Mouse (Mus musculus): ENCODE data around the gene Rps15. TPM values are rescaled to one million over a fixed set of nuclear protein-coding genes. Genes with fewer than 3 reads are reported as not detected.

Rps15 gene
- polyA plus RNA-seq, 1 experiment: 4,761 TPM

- Histone ChIP-seq H3K4me3 (peak overlapping the region; percentile 50), H3K4me2 (ENCODE audit: low read depth) (peak overlapping the region; percentile 92), H3K36me3 (ENCODE audit: control insufficient read depth, insufficient read depth) (no peaks in the 10 kb centered on the region), H3K27me3 (ENCODE audit: control insufficient read depth, insufficient read depth, insufficient read length) (no peaks in the 10 kb centered on the region), H3ac (ENCODE audit: control insufficient read depth, insufficient read length) (peak overlapping the region; percentile 30), H3K79me2 (ENCODE audit: control insufficient read depth, insufficient read depth) (peaks cover 21% of the 10 kb centered on the region)
- TF ChIP-seq MAX (IDR thresholded peaks at IDR 0.05; ENCODE audit: low read depth) (no peak), POLR2AphosphoS2 (IDR thresholded peaks at IDR 0.05; ENCODE audit: insufficient read length, low read depth) (peak; percentile 63), MYOD1 (IDR thresholded peaks at IDR 0.05; ENCODE audit: control insufficient read depth in 1 of 3, insufficient read length in 2 of 3, low read depth in 2 of 3) (peak in 2 of 3 experiments; percentile 85 to 88), MYOG (IDR thresholded peaks at IDR 0.05; ENCODE audit: control insufficient read depth in 1 of 3, insufficient read depth in 1 of 3, insufficient read length in 2 of 3, low read depth in 2 of 3) (peak; percentile 72 to 88 (median 73)), CEBPB (IDR thresholded peaks at IDR 0.05; ENCODE audit: insufficient read depth, poor library complexity, severe bottlenecking) (no peak), SRF (IDR thresholded peaks at IDR 0.05; ENCODE audit: control insufficient read depth, insufficient read length, low read depth) (no peak), POLR2A (IDR thresholded peaks at IDR 0.05; ENCODE audit: insufficient read length, low read depth) (peak; percentile 33), TCF12 (IDR thresholded peaks at IDR 0.05; ENCODE audit: insufficient read depth, poor library complexity, severe bottlenecking) (peak; percentile 33), E2F4 (IDR thresholded peaks at IDR 0.05; ENCODE audit: insufficient read depth) (no peak), TCF3 (IDR thresholded peaks at IDR 0.05; ENCODE audit: insufficient read length, low read depth) (peak; percentile 11)
These were observed 32.2 kb upstream of the Rps15 start for GRCm38 (mm10) chr10:80259861-80260641.

GRCm38 (mm10) chr10:80260642-80261584, 31.3 kb upstream of the Rps15 start, which contains the start of the genes Gamt and Dazap1:
Gene Gamt (minus strand): TSS chr10:80261012.
Gene Dazap1 (plus strand): TSS chr10:80261486.
- TF ChIP-seq MAX (IDR thresholded peaks at IDR 0.05; ENCODE audit: low read depth) (no peak), POLR2A (IDR thresholded peaks at IDR 0.05; ENCODE audit: insufficient read length, low read depth) (peak; percentile 71), CEBPB (IDR thresholded peaks at IDR 0.05; ENCODE audit: insufficient read depth, poor library complexity, severe bottlenecking) (no peak), REST (IDR thresholded peaks at IDR 0.05; ENCODE audit: insufficient read depth, insufficient read length) (no peak), POLR2AphosphoS2 (IDR thresholded peaks at IDR 0.05; ENCODE audit: insufficient read length, low read depth) (peak; percentile 54), SRF (IDR thresholded peaks at IDR 0.05; ENCODE audit: control insufficient read depth, insufficient read length, low read depth) (no peak), E2F4 (IDR thresholded peaks at IDR 0.05; ENCODE audit: insufficient read depth) (no peak), MYOG (IDR thresholded peaks at IDR 0.05; ENCODE audit: control insufficient read depth in 1 of 3, insufficient read depth in 1 of 3, insufficient read length in 2 of 3, low read depth in 2 of 3) (peak in 1 of 3 experiments; percentile 1), TCF3 (IDR thresholded peaks at IDR 0.05; ENCODE audit: insufficient read length, low read depth) (no peak), USF1 (IDR thresholded peaks at IDR 0.05; ENCODE audit: low read depth) (no peak), TCF12 (IDR thresholded peaks at IDR 0.05; ENCODE audit: insufficient read depth, poor library complexity, severe bottlenecking) (no peak), MYOD1 (IDR thresholded peaks at IDR 0.05; ENCODE audit: control insufficient read depth in 1 of 3, insufficient read length in 2 of 3, low read depth in 2 of 3) (no peak)
- peak within 1 kb of the TSS; percentile 92 for H3K4me2 ChIP-seq (ENCODE audit: low read depth)
- no peaks in the 10 kb centered on the region for H3K36me3 ChIP-seq (ENCODE audit: control insufficient read depth, insufficient read depth)
- peaks cover 30% of the 10 kb centered on the region for H3K79me2 ChIP-seq (ENCODE audit: control insufficient read depth, insufficient read depth)
- H3K27me3 ChIP-seq (ENCODE audit: control insufficient read depth, insufficient read depth, insufficient read length): no peaks in the 10 kb centered on the region
- peak within 1 kb of the TSS; percentile 30 for H3ac ChIP-seq (ENCODE audit: control insufficient read depth, insufficient read length)
- H3K4me3 ChIP-seq: peak within 1 kb of the TSS; percentile 50

- Histone ChIP-seq H3K4me2 (ENCODE audit: low read depth) (peak overlapping the region; percentile 92), H3K4me3 (peak overlapping the region; percentile 50), H3K27me3 (ENCODE audit: control insufficient read depth, insufficient read depth, insufficient read length) (no peaks in the 10 kb centered on the region), H3K79me2 (ENCODE audit: control insufficient read depth, insufficient read depth) (peaks cover 36% of the 10 kb centered on the region), H3ac (ENCODE audit: control insufficient read depth, insufficient read length) (peak overlapping the region; percentile 30), H3K36me3 (ENCODE audit: control insufficient read depth, insufficient read depth) (no peaks in the 10 kb centered on the region)
- TF ChIP-seq TCF3 (IDR thresholded peaks at IDR 0.05; ENCODE audit: insufficient read length, low read depth): no peak
- TF ChIP-seq POLR2AphosphoS2 (IDR thresholded peaks at IDR 0.05; ENCODE audit: insufficient read length, low read depth): peak; percentile 82
- peak; percentile 8 for TF ChIP-seq USF1 (IDR thresholded peaks at IDR 0.05; ENCODE audit: low read depth)
- TF ChIP-seq MYOD1 (IDR thresholded peaks at IDR 0.05; ENCODE audit: control insufficient read depth in 1 of 3, insufficient read length in 2 of 3, low read depth in 2 of 3): peak in 1 of 3 experiments; percentile 25
- TF ChIP-seq POLR2A (IDR thresholded peaks at IDR 0.05; ENCODE audit: insufficient read length, low read depth): peak; percentile 47
- peak in 1 of 3 experiments; percentile 50 for TF ChIP-seq MYOG (IDR thresholded peaks at IDR 0.05; ENCODE audit: control insufficient read depth in 1 of 3, insufficient read depth in 1 of 3, insufficient read length in 2 of 3, low read depth in 2 of 3)
- TF ChIP-seq TCF12 (IDR thresholded peaks at IDR 0.05; ENCODE audit: insufficient read depth, poor library complexity, severe bottlenecking): no peak
- peak; percentile 91 for TF ChIP-seq SRF (IDR thresholded peaks at IDR 0.05; ENCODE audit: control insufficient read depth, insufficient read length, low read depth)
These were observed 30.7 kb upstream of the Rps15 start for GRCm38 (mm10) chr10:80261585-80261968.

- Histone ChIP-seq H3ac (ENCODE audit: control insufficient read depth, insufficient read length) (no peak overlapping the region), H3K4me3 (peak overlapping the region; percentile 50), H3K79me2 (ENCODE audit: control insufficient read depth, insufficient read depth) (peaks cover 42% of the 10 kb centered on the region), H3K4me2 (ENCODE audit: low read depth) (peak overlapping the region; percentile 92), H3K27me3 (ENCODE audit: control insufficient read depth, insufficient read depth, insufficient read length) (no peaks in the 10 kb centered on the region), H3K36me3 (ENCODE audit: control insufficient read depth, insufficient read depth) (no peaks in the 10 kb centered on the region)
- TF ChIP-seq USF1 (IDR thresholded peaks at IDR 0.05; ENCODE audit: low read depth): no peak
These were observed 30.1 kb upstream of the Rps15 start for GRCm38 (mm10) chr10:80262169-80262568.
